Mouse (Mus musculus) kidney, postnatal 0 days (tissue): Measurements from ENCODE around the gene Rnf26. TPM values are rescaled to one million over a fixed set of nuclear protein-coding genes. Genes with fewer than 3 reads are reported as not detected.

Experiments used
- ATAC-seq: fragments of 200-750 bp; cut with Nextera tagmentation; replicated peaks from 2 replicates; pipeline ENCODE4 v1.8.0; 2017; ENCODE audit warnings: low read depth, moderate number of reproducible peaks, moderate TSS enrichment, moderate library complexity; ENCODE audit not compliant: low FRiP score
- DNase-seq: peaks from one replicate; pipeline ENCODE4 v3.0.0-alpha.2; 2016; ENCODE audit warnings: low spot score
- H3K27ac ChIP-seq: fragments of 300-500 bp; sonication (generic); 2 replicates; pipeline ENCODE4 v1.5.1; 2014; ENCODE audit warnings: mild to moderate bottlenecking
- H3K27me3 ChIP-seq: fragments of 300-500 bp; sonication (generic); 2 replicates; pipeline ENCODE4 v1.6.1; 2014; ENCODE audit warnings: low read length, mixed read lengths; ENCODE audit not compliant: insufficient read depth
- H3K36me3 ChIP-seq: fragments of 300-500 bp; sonication (generic); 2 replicates; pipeline ENCODE4 v1.6.1; 2014; ENCODE audit warnings: low read length, mixed read lengths; ENCODE audit not compliant: insufficient read depth
- H3K4me1 ChIP-seq: fragments of 300-500 bp; sonication (generic); replicated peaks from 2 replicates; pipeline ENCODE4 v1.6.1; 2014; ENCODE audit warnings: antibody characterized with exemption, low read length, mixed read lengths; ENCODE audit not compliant: insufficient read depth
- H3K4me2 ChIP-seq: fragments of 300-500 bp; sonication (generic); 2 replicates; pipeline ENCODE4 v1.6.1; 2014; ENCODE audit warnings: mild to moderate bottlenecking, low read length, moderate library complexity, mixed read lengths
- H3K4me3 ChIP-seq: fragments of 300-500 bp; sonication (generic); replicated peaks from 2 replicates; pipeline ENCODE4 v1.5.1; 2014; ENCODE audit warnings: low read depth, low read length
- H3K9ac ChIP-seq: fragments of 300-500 bp; sonication (generic); 2 replicates; pipeline ENCODE4 v1.6.1; 2014; ENCODE audit warnings: low read depth, low read length
- H3K9me3 ChIP-seq: fragments of 300-500 bp; sonication (generic); replicated peaks from 2 replicates; pipeline ENCODE4 v1.6.1; 2016; ENCODE audit warnings: low read length, inconsistent platforms, mixed read lengths
- CTCF ChIP-seq: IDR thresholded peaks from 2 replicates; pipeline ENCODE4 v1.5.1; 2016; ENCODE audit warnings: antibody characterized with exemption, low read depth, mild to moderate bottlenecking, moderate library complexity
- WGBS: fragments of 180-500 bp; shearing (Covaris S2); extraction: QIAGEN DNeasy Blood & Tissue Kit; methylation state at CpG from one replicate; pipeline ENCODE4 v1.1.7; 2014; 5-methylcytosine and 5-hydroxymethylcytosine counted together
- polyA plus RNA-seq: library from polyadenylated mRNA; unstranded; fragments of >200 nt; fragmentation: Nextera tagmentation; extraction: Ambion mirVana; gene quantifications from 2 replicates; pipeline ENCODE4 v1.2.1, GENCODE M21; 2015

Gene Rnf26
- polyA plus RNA-seq, 1 experiment from 2014 or later = 46.6 TPM

DNA sequence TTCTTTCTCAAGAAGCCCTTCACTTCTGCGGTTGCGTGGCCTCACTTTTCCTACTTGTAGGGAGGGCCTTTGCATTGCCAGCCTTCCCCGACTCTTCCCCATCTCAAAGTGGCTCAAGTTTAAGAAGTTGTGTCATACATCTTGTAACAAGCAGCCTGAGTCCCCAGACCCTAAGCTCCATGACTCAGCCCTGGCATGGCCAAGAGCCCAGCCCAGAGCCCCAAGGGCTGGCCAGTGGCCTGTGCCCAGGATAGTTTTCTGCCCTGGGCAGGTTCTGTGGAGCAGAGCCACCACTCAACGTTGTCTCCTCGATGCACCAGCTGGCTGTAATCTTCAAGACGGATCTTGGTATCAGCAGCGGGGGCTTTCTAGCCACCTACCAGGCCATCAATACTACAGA lies 8.4 kb downstream of the Rnf26 start:
- Histone ChIP-seq H3K9me3 (no peaks in the 10 kb centered on the region), H3K4me3 (no peak overlapping the region), H3K27ac (no peak overlapping the region), H3K27me3 (no peaks in the 10 kb centered on the region), H3K36me3 (no peaks in the 10 kb centered on the region), H3K9ac (no peak overlapping the region), H3K4me2 (no peak overlapping the region), H3K4me1 (peaks cover 38% of the 10 kb centered on the region)
- ATAC-seq (no peak), DNase-seq (no peak)
- TF ChIP-seq CTCF = no peak
- WGBS = 87% methylated on average over 7 of the region's 7 CpGs

DNA sequence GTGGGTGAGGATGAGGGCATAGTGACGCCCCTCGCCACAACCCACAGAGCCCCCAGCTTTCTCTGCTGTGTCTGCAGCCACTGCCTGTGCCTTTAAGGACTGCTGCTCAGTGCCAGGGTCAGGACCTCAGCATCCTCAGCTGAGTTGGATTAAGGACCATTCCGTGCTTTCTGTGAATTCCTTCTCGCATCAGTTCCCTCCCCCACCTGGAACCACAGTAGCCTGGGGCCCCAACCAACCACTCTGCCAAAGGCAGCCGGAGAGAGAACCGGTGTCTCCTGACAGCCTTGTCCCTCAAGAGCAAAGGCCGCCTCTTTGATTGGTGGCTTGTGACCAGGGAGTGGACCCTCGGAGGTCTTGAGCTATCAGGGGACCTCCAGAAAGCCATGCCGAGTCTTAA lies 11.8 kb downstream of the Rnf26 start, which contains the start of gene Mfrp:
Gene Mfrp, plus strand, starts transcription at position 240 of the 400 bp plus-strand sequence.
- no peak within 1 kb of the TSS for H3K9ac ChIP-seq
- no peak within 1 kb of the TSS for H3K4me3 ChIP-seq
- DNase-seq (no peak), ATAC-seq (0 out of 2 replicates have a peak, but pooled peaks have one; percentile 6)
- H3K9me3 ChIP-seq = no peaks in the 10 kb centered on the region
- no peak within 1 kb of the TSS for H3K27ac ChIP-seq
- H3K4me2 ChIP-seq = no peak within 1 kb of the TSS
- no peaks in the 10 kb centered on the region for H3K27me3 ChIP-seq
- H3K36me3 ChIP-seq = no peaks in the 10 kb centered on the region
- WGBS = 41% methylated on average over 9 of the region's 9 CpGs
- H3K4me1 ChIP-seq = peaks cover 6% of the 10 kb centered on the region; the same call in 1 of the 2 replicates
- no peak for TF ChIP-seq CTCF

DNA sequence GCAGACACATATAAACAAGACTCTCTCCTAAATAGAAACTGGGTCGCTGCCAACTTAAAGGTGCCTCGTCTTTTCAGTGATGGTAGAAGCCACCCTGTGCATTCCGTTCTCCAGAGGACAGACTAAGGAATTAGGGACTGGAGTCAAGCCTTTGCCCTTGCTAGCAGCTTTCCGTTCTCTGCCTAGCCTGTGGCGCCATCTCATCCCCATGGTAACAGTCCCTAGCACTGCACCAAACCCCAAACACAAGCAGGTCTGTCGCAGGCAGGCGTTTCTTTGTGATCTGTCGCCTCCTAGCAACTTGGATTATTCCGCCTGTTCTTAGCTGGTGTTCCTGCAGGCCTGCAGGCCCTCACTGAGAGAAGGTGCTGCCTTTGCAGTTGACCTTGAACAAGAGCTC lies 16.8 kb downstream of the Rnf26 start:
- no peak for ATAC-seq
- Histone ChIP-seq H3K27ac (peak overlapping the region; percentile 31; the same call in 1 of the 2 replicates), H3K9me3 (no peaks in the 10 kb centered on the region), H3K4me1 (no peaks in the 10 kb centered on the region), H3K36me3 (peaks cover 16% of the 10 kb centered on the region; the same call in 1 of the 2 replicates), H3K27me3 (no peaks in the 10 kb centered on the region), H3K4me3 (no peak overlapping the region), H3K9ac (no peak overlapping the region), H3K4me2 (no peak overlapping the region)
- 44% methylated on average over 9 of the region's 9 CpGs for WGBS
- DNase-seq = no peak
- no peak for TF ChIP-seq CTCF

DNA sequence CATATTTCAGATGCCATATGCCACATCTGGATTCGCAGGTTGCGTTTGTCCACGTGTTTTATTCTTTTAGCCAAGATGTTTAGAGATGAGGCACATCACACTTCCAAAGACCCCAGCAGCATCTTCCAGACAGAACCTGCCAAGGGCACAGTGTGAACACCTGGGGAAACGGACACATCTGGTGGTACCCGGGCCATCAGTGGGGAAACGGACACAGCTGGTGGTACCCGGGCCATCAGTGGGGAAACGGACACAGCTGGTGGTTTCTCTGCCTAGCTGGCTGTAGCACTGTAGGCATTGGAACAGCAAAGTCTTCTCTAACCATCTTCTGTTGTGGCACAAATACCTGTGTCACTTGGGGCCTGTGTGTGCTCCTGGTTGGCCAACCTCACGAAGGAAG lies 17.5 kb downstream of the Rnf26 start:
- ATAC-seq = no peak
- Histone ChIP-seq H3K4me2 (no peak overlapping the region), H3K27ac (no peak overlapping the region), H3K4me3 (no peak overlapping the region), H3K9me3 (no peaks in the 10 kb centered on the region), H3K4me1 (no peaks in the 10 kb centered on the region), H3K9ac (no peak overlapping the region), H3K36me3 (peaks cover 22% of the 10 kb centered on the region; the same call in 1 of the 2 replicates), H3K27me3 (no peaks in the 10 kb centered on the region)
- no peak for TF ChIP-seq CTCF
- 88% methylated on average over 9 of the region's 9 CpGs for WGBS
- DNase-seq = no peak

DNA sequence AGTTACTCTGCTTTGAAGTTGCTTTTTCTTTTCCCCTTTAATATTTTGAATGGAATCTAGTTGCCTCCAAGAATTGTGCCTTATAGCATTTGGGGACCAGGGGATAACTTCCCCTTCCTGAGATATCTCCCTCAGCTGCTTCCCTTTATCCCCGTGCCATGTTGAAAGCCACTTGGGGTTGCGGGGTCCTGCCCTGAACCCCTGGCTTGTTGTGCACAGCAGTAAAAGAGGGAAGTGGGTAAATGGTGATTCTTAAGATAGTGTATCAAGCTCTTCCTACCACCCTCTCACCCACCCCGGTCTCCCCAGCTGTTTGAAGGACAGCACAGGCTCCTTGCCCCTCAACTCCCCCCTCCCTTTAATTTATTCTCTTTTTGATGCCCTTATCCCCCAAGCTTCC lies 18.6 kb downstream of the Rnf26 start:
- no peak for DNase-seq
- H3K4me2 ChIP-seq = no peak overlapping the region
- peaks cover 22% of the 10 kb centered on the region; the same call in 1 of the 2 replicates for H3K36me3 ChIP-seq
- TF ChIP-seq CTCF = no peak
- no peak overlapping the region for H3K27ac ChIP-seq
- no peaks in the 10 kb centered on the region for H3K27me3 ChIP-seq
- no peak overlapping the region for H3K4me3 ChIP-seq
- WGBS = 82% methylated on average over 3 of the region's 3 CpGs
- ATAC-seq = no peak
- no peaks in the 10 kb centered on the region for H3K9me3 ChIP-seq
- no peak overlapping the region for H3K9ac ChIP-seq
- H3K4me1 ChIP-seq = no peaks in the 10 kb centered on the region; the same call in 1 of the 2 replicates

DNA sequence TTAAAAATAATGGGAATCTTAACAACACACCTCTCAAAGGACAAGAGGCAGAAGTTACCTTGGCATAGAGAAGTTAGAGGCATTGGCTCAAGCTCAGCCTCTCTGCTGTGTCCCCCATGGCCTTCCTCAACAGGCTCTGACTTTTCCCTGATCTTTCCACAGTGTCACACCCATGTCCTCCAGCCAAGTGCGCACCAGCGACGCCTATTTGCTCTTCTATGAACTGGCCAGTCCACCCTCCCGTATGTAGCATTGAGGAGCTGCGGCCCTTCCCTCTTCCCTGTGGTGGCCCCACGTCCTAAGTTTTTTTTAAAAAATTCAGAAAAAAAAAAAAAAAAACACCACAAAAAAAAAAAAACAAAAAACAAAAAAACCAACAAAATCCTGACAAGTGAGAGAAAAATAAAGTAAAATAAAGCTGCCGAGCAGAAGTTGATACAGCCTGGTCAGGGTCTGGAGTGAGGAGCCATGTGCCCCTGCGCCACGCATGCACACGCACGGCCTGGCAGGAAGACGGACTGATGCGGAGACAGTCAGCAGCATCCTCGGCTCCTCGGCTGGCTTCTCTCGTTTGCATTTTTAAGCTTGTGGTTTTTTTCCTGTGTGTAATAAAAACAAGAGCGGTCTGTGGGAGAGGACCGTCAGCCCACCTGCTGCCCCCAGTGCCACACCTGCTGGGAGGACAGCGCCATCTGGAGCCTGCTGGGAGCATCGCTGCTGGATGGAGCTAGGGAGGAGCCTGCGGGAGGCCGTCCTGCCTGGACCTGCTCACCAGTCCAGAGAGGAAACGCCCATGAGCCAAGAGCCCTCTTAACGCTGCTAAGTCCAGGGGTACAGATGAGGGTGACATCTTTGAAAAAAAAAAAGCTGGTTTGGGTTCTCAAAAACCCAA lies 19.5 kb downstream of the Rnf26 start:
- peaks cover 22% of the 10 kb centered on the region; the same call in 1 of the 2 replicates for H3K36me3 ChIP-seq
- H3K4me1 ChIP-seq = no peaks in the 10 kb centered on the region; the same call in 1 of the 2 replicates
- peak; percentile 91 for TF ChIP-seq CTCF
- no peak overlapping the region for H3K4me3 ChIP-seq
- H3K4me2 ChIP-seq = no peak overlapping the region
- H3K9ac ChIP-seq = no peak overlapping the region
- WGBS = 37% methylated on average over 24 of the region's 24 CpGs
- ATAC-seq (peak; percentile 74), DNase-seq (peak; percentile 85)
- no peaks in the 10 kb centered on the region for H3K27me3 ChIP-seq
- no peaks in the 10 kb centered on the region for H3K9me3 ChIP-seq
- H3K27ac ChIP-seq = no peak overlapping the region
